ENCODE assay signal across 22 mouse cellular contexts in genomic region chr2:37942906-37943305, GRCm38 (mm10).
DNase-seq lines count a peak whose midpoint lies in the region; ATAC-seq and TF ChIP-seq lines count a peak whose summit lies in the region.
"Had no signal": no experiment of that assay in that cellular context is flagged by ENCODE, and none has a peak within 500 bp of the region (broad histone marks: within the 10 kb centered on the region; RNA-seq: fewer than 3 reads in every experiment).

No protein-coding gene starts in this region.

- no peak for TF ChIP-seq CTCF in kidney, adult 2 months (conservative IDR thresholded peaks at IDR 0.05; ENCODE audit: insufficient read depth, insufficient read length, low read depth, low read length)

- no peaks in the 10 kb centered on the region for H3K27me3 ChIP-seq in kidney, adult 2 months (replicated peaks; ENCODE audit: control insufficient read depth, insufficient read depth, low read length)
- H3K27me3 ChIP-seq in kidney, embryonic 14.5 days (ENCODE audit: control insufficient read depth, insufficient read depth, low read length): no peaks in the 10 kb centered on the region
- H3K27me3 ChIP-seq: CH12.LX, Patski had no signal

- H3K36me3 ChIP-seq in kidney, adult 2 months (ENCODE audit: control insufficient read depth, insufficient read depth, low read length): no peaks in the 10 kb centered on the region
- no peaks in the 10 kb centered on the region for H3K36me3 ChIP-seq in kidney, embryonic 14.5 days (ENCODE audit: control insufficient read depth, insufficient read depth, low read length)

- peak overlapping the region; percentile 96 for H3K27ac ChIP-seq in kidney, adult 2 months (ENCODE audit: insufficient read depth, low read depth, low read length)
- no peak overlapping the region for H3K27ac ChIP-seq in kidney, embryonic 14.5 days (ENCODE audit: low read depth, low read length)

- H3K4me3 ChIP-seq in kidney, adult 2 months (ENCODE audit: insufficient read depth, low read depth, low read length): no peak overlapping the region
- H3K4me3 ChIP-seq in kidney, embryonic 14.5 days (ENCODE audit: low read length): no peak overlapping the region

- TF ChIP-seq POLR2A in kidney, adult 2 months (IDR thresholded peaks at IDR 0.05; ENCODE audit: low read depth, low read length): no peak

- peaks cover 19% of the 10 kb centered on the region for H3K4me1 ChIP-seq in kidney, adult 2 months (ENCODE audit: control insufficient read depth, insufficient read depth, low read length)
- H3K4me1 ChIP-seq in kidney, embryonic 14.5 days (ENCODE audit: control insufficient read depth, insufficient read depth, low read length): no peaks in the 10 kb centered on the region

- DNase-seq in heart, adult 11 months: peak; percentile 9
- no peak for DNase-seq in heart, postnatal 14 days
- peak; percentile 66 for DNase-seq in kidney, adult 2 months
- DNase-seq in kidney, postnatal 25 days: no peak
- peak; percentile 67 for DNase-seq in kidney, adult 9 months
- DNase-seq in kidney, postnatal 10 days: no peak
- DNase-seq in kidney, postnatal 36 days: peak; percentile 5 to 16
- DNase-seq: adrenal gland, adult 2 months; adrenal gland, adult 8-10 months; adrenal gland, postnatal 10 days; adrenal gland, postnatal 14 days; adrenal gland, postnatal 25 days; adrenal gland, postnatal 36 days; B cell, adult 2 months; cerebellum, adult 11 months; cerebellum, adult 11-12 months had no signal

- intact Hi-C loops in heart, postnatal 14 days (cut with DNase I): no loop called here

- no peak overlapping the region for H3K9ac ChIP-seq in kidney, embryonic 14.5 days (ENCODE audit: low read depth, low read length)

- no peak for ATAC-seq in kidney, embryonic 14.5 days (ENCODE audit: low FRiP score, low TSS enrichment)
- ATAC-seq: activated CD4-positive, CD25-positive, alpha-beta regulatory T cell, adult 4 months; CD4-positive, CD25-positive, alpha-beta regulatory T cell, adult 4 months; Patski had no signal

- H3K4me2 ChIP-seq in kidney, embryonic 14.5 days (replicated peaks; ENCODE audit: low read depth, low read length): no peak overlapping the region

- H3K9me3 ChIP-seq in kidney, embryonic 14.5 days (ENCODE audit: control insufficient read depth, low read length): no peaks in the 10 kb centered on the region
- H3K9me3 ChIP-seq: G1E had no signal

- 55% methylated on average over 2 of the region's 2 CpGs for WGBS in kidney, adult 2 months
- WGBS in kidney, embryonic 14.5 days: 72% methylated on average over 2 of the region's 2 CpGs

Comparison
In these comparisons a context has a peak if more than half of its experiments do, and no peak if none do; other contexts are left out.
1. DNase-seq: peak in heart, adult 11 months (single experiment), kidney, adult 2 months (single experiment), kidney, adult 9 months (single experiment) and kidney, postnatal 36 days (2 of 2); none in heart, postnatal 14 days (0 of 2), kidney, postnatal 25 days (0 of 2) and kidney, postnatal 10 days (single experiment).